In genomic region chr2:30436156-30436545, GRCm38 (mm10) we compare ENCODE assay signal across 9 mouse cellular contexts. TPM values are rescaled to one million over a fixed set of nuclear protein-coding genes. Genes with fewer than 3 reads are reported as not detected.
DNase-seq lines count a peak whose midpoint lies in the region; ATAC-seq and TF ChIP-seq lines count a peak whose summit lies in the region.
"Had no signal": no experiment of that assay in that cellular context is flagged by ENCODE, and none has a peak within 500 bp of the region (broad histone marks: within the 10 kb centered on the region; RNA-seq: fewer than 3 reads in every experiment).

No protein-coding gene starts in this region.

- H3K4me1 ChIP-seq in heart, embryonic 15.5 days (replicated peaks): peaks cover 22% of the 10 kb centered on the region
- peaks cover 24% of the 10 kb centered on the region for H3K4me1 ChIP-seq in heart, embryonic 10.5 days

- no peaks in the 10 kb centered on the region for H3K27me3 ChIP-seq in heart, embryonic 15.5 days
- no peaks in the 10 kb centered on the region for H3K27me3 ChIP-seq in heart, embryonic 10.5 days (ENCODE audit: insufficient read depth, poor library complexity, severe bottlenecking)
- H3K27me3 ChIP-seq: limb, embryonic 15.5 days had no signal

- peak; percentile 32; the same call in 1 of the 2 replicates for TF ChIP-seq CTCF in brain, embryonic 14.5 days (IDR thresholded peaks at IDR 0.05; ENCODE audit: borderline replicate concordance, extremely low read depth, insufficient read depth, insufficient read length)

- peaks cover 58% of the 10 kb centered on the region for H3K36me3 ChIP-seq in heart, embryonic 15.5 days
- H3K36me3 ChIP-seq in heart, embryonic 10.5 days: peaks cover 76% of the 10 kb centered on the region

- TF ChIP-seq POLR2A in brain, embryonic 14.5 days (IDR thresholded peaks at IDR 0.05; ENCODE audit: borderline replicate concordance, extremely low read depth, insufficient read depth, insufficient read length, poor library complexity, severe bottlenecking): no peak

- H3K27ac ChIP-seq in heart, embryonic 15.5 days: 0 out of 2 replicates have a peak overlapping the region, but pooled peaks have one; percentile 4
- no peak overlapping the region for H3K27ac ChIP-seq in heart, embryonic 10.5 days
- H3K27ac ChIP-seq: limb, embryonic 15.5 days had no signal

- H3K9ac ChIP-seq in heart, embryonic 15.5 days: no peak overlapping the region
- H3K9ac ChIP-seq: limb, embryonic 15.5 days had no signal

- 57% methylated on average over 5 of the region's 5 CpGs for WGBS in heart, embryonic 15.5 days
- 66% methylated on average over 5 of the region's 5 CpGs for WGBS in heart, embryonic 10.5 days

- H3K4me3 ChIP-seq in heart, embryonic 15.5 days: no peak overlapping the region
- H3K4me3 ChIP-seq in heart, embryonic 10.5 days: no peak overlapping the region
- H3K4me3 ChIP-seq: limb, embryonic 15.5 days had no signal

- no peak for DNase-seq in heart, embryonic 10.5 days (ENCODE audit: low spot score)
- DNase-seq in NIH3T3 (ENCODE audit: low read depth): peak; percentile 58
- DNase-seq in brain, embryonic 14.5 days (ENCODE audit: low read depth): peak; percentile 34
- DNase-seq in kidney, postnatal 36 days: peak; percentile 87 to 88
- DNase-seq in frontal cortex, postnatal 14 days (ENCODE audit: low spot score in 2 of 2): no peak
- no peak for DNase-seq in left cerebral cortex, adult 9 months (ENCODE audit: low spot score in 2 of 2)

- no peaks in the 10 kb centered on the region for H3K9me3 ChIP-seq in heart, embryonic 15.5 days (replicated peaks)
- H3K9me3 ChIP-seq in heart, embryonic 10.5 days: no peaks in the 10 kb centered on the region
- H3K9me3 ChIP-seq: limb, embryonic 15.5 days had no signal

- ATAC-seq in heart, embryonic 15.5 days (replicated peaks; ENCODE audit: insufficient number of reproducible peaks, insufficient read depth, low FRiP score, low read depth): no peak
- ATAC-seq in erythroblast, adult 5-6 weeks (replicated peaks; ENCODE audit: low FRiP score, poor library complexity, severe bottlenecking): no peak

- no peak overlapping the region for H3K4me2 ChIP-seq in heart, embryonic 15.5 days
- H3K4me2 ChIP-seq: limb, embryonic 15.5 days had no signal

RNA-seq across cellular contexts. Expression of gene Ptpa, which starts 20.3 kb away (rescaled TPM):
- 102 and 119 TPM in 2 replicates for polyA plus RNA-seq in heart, embryonic 15.5 days (2015; fragmentation: Nextera tagmentation; extraction: Ambion mirVana)
- polyA plus RNA-seq in heart, embryonic 10.5 days (2016; fragmentation: Nextera tagmentation; extraction: Ambion mirVana): 129 and 140 TPM in 2 replicates
- 151 and 152 TPM in 2 replicates for polyA plus RNA-seq in brain, embryonic 14.5 days (2012; rRNA removed)
- total RNA-seq in erythroblast, adult 5-6 weeks (2015; ENCODE audit: low replicate concordance): 121 and 149 TPM in 2 replicates
- 118 and 183 TPM in 2 replicates for total RNA-seq in erythroblast, adult 5-6 weeks (2017; ENCODE audit: low replicate concordance)

RNA-seq across cellular contexts. Expression of gene Crat, which starts 20.5 kb away (rescaled TPM):
- 108 and 109 TPM in 2 replicates for polyA plus RNA-seq in heart, embryonic 15.5 days (2015; fragmentation: Nextera tagmentation; extraction: Ambion mirVana)
- 36.1 and 55.2 TPM in 2 replicates for polyA plus RNA-seq in heart, embryonic 10.5 days (2016; fragmentation: Nextera tagmentation; extraction: Ambion mirVana)
- polyA plus RNA-seq in brain, embryonic 14.5 days (2012; rRNA removed): 28.3 and 31.3 TPM in 2 replicates
- total RNA-seq in erythroblast, adult 5-6 weeks (2015; ENCODE audit: low replicate concordance): 42.0 and 69.4 TPM in 2 replicates
- total RNA-seq in erythroblast, adult 5-6 weeks (2017; ENCODE audit: low replicate concordance): 51.8 and 55.1 TPM in 2 replicates

RNA-seq across cellular contexts. Expression of gene Ier5l, which starts 37.9 kb away (rescaled TPM):
- polyA plus RNA-seq in heart, embryonic 15.5 days (2015; fragmentation: Nextera tagmentation; extraction: Ambion mirVana): 1.7 and 2.0 TPM in 2 replicates
- 1.00 and 2.2 TPM in 2 replicates for polyA plus RNA-seq in heart, embryonic 10.5 days (2016; fragmentation: Nextera tagmentation; extraction: Ambion mirVana)
- polyA plus RNA-seq in brain, embryonic 14.5 days (2012; rRNA removed): 26.1 and 37.9 TPM in 2 replicates
- not detected in 2 replicates for total RNA-seq in erythroblast, adult 5-6 weeks (2015; ENCODE audit: low replicate concordance)
- not detected in 2 replicates for total RNA-seq in erythroblast, adult 5-6 weeks (2017; ENCODE audit: low replicate concordance)

RNA-seq across cellular contexts. Expression of gene Dolpp1, which starts 44.1 kb away (rescaled TPM):
- polyA plus RNA-seq in heart, embryonic 15.5 days (2015; fragmentation: Nextera tagmentation; extraction: Ambion mirVana): 19.5 and 25.2 TPM in 2 replicates
- polyA plus RNA-seq in heart, embryonic 10.5 days (2016; fragmentation: Nextera tagmentation; extraction: Ambion mirVana): 29.9 and 36.1 TPM in 2 replicates
- 73.2 and 114 TPM in 2 replicates for polyA plus RNA-seq in brain, embryonic 14.5 days (2012; rRNA removed)
- total RNA-seq in erythroblast, adult 5-6 weeks (2015; ENCODE audit: low replicate concordance): 2.3 and 3.7 TPM in 2 replicates
- 5.4 and 9.1 TPM in 2 replicates for total RNA-seq in erythroblast, adult 5-6 weeks (2017; ENCODE audit: low replicate concordance)

Comparison
In these comparisons a context has a peak if more than half of its experiments do, and no peak if none do; other contexts are left out.
1. DNase-seq: peak in NIH3T3 (single experiment), brain, embryonic 14.5 days (single experiment) and kidney, postnatal 36 days (2 of 2); none in heart, embryonic 10.5 days (single experiment), frontal cortex, postnatal 14 days (0 of 2) and left cerebral cortex, adult 9 months (0 of 2).